Mouse (Mus musculus) brown adipose tissue, adult 24 weeks (tissue): Measurements from ENCODE around the gene Gadd45b. TPM values are rescaled to one million over a fixed set of nuclear protein-coding genes. Genes with fewer than 3 reads are reported as not detected.

Experiments
- H3K27ac ChIP-seq: fragments of 200-500 bp; replicated peaks from 2 replicates; pipeline ENCODE4 v1.5.1; 2012; ENCODE audit warnings: low read depth, mild to moderate bottlenecking, low read length
- H3K4me1 ChIP-seq: fragments of 200-500 bp; 2 replicates; pipeline ENCODE4 v1.6.1; 2012; ENCODE audit warnings: low read length, mixed read lengths; ENCODE audit not compliant: control insufficient read depth, insufficient read depth, insufficient read length
- H3K4me3 ChIP-seq: fragments of 200-500 bp; 2 replicates; pipeline ENCODE4 v1.5.1; 2012; ENCODE audit warnings: low read depth, mild to moderate bottlenecking, low read length, moderate library complexity; ENCODE audit not compliant: insufficient read depth
- polyA plus RNA-seq: library from polyadenylated mRNA; stranded (reverse); fragments of >200 nt; gene quantifications from 2 replicates; pipeline ENCODE4 v1.2.4, GENCODE M21; 2012; ENCODE audit not compliant: missing spikeins, insufficient read depth, insufficient read length

The Gadd45b gene
- polyA plus RNA-seq, 1 experiment, result 7.2 TPM

- H3K27ac ChIP-seq, result peak overlapping the region; percentile 22
- no peak overlapping the region for H3K4me3 ChIP-seq
- H3K4me1 ChIP-seq, result peaks cover 10% of the 10 kb centered on the region
Observed at GRCm38 (mm10) chr10:80901409-80902272, 28.2 kb upstream of the Gadd45b start.

GRCm38 (mm10) chr10:80902273-80902940 is 27.5 kb upstream of the Gadd45b start:
- no peak overlapping the region for H3K4me3 ChIP-seq
- H3K27ac ChIP-seq, result no peak overlapping the region
- H3K4me1 ChIP-seq, result peaks cover 10% of the 10 kb centered on the region

- Histone ChIP-seq H3K4me3 (no peak overlapping the region), H3K27ac (no peak overlapping the region), H3K4me1 (peaks cover 10% of the 10 kb centered on the region)
Observed at GRCm38 (mm10) chr10:80903282-80903681, 26.6 kb upstream of the Gadd45b start.

DNA sequence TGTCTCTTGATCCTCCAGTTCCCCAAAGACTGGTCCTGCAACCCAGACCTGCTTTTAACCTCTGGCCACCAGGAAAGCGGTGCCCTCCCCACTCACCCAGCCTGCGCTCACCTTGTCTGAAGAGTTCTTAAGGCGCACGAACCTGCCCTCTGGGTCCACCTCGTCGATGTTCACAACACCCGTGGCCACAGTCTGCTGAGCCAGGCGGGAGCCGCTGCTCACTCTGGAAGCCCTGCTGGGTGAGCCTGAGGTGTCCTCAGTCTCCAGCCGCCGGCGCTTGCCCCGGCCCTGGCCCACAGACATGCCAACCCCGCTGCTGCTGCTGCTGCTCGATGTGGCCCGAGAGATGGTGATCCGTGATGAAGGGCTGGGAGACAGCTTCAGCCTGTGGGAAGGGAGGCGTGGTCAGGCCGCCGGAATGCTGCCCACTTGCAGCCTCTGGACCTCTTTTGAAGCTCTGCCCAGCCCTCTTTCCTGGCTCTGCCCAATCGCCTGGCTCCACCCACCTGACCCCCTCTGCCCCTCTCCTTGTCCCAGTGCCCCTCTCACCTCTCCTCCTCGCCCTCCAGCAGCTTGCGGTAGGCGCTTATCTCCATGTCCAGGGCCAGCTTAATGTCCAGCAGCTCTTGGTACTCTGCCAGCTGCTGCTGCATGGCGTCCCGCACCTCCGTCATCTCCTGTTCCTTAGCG is 25.7 kb upstream of the Gadd45b start:
- H3K4me1 ChIP-seq, result peaks cover 8% of the 10 kb centered on the region
- H3K27ac ChIP-seq, result no peak overlapping the region
- H3K4me3 ChIP-seq, result no peak overlapping the region

DNA sequence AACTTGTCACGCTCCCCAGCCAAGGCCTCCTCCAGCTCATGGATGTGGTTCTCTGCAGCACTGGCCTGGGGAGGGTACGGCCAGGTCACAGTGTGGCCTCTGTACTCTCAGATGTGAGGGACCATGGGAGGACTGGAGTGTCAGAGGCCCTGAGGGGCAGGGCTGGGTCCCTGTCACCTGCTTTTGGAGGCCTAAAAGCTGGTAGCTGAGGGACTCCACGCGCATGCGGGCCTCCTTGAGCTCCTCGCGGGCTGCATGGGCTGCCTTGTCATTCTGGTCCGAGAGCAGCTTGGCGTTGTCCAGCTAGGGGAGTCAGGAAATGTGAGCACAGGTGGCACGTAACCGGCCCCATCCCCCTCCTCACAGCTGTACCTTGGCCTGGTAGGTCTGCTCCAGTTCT is 25.2 kb upstream of the Gadd45b start:
- H3K4me3 ChIP-seq, result no peak overlapping the region
- peaks cover 6% of the 10 kb centered on the region for H3K4me1 ChIP-seq
- no peak overlapping the region for H3K27ac ChIP-seq

DNA sequence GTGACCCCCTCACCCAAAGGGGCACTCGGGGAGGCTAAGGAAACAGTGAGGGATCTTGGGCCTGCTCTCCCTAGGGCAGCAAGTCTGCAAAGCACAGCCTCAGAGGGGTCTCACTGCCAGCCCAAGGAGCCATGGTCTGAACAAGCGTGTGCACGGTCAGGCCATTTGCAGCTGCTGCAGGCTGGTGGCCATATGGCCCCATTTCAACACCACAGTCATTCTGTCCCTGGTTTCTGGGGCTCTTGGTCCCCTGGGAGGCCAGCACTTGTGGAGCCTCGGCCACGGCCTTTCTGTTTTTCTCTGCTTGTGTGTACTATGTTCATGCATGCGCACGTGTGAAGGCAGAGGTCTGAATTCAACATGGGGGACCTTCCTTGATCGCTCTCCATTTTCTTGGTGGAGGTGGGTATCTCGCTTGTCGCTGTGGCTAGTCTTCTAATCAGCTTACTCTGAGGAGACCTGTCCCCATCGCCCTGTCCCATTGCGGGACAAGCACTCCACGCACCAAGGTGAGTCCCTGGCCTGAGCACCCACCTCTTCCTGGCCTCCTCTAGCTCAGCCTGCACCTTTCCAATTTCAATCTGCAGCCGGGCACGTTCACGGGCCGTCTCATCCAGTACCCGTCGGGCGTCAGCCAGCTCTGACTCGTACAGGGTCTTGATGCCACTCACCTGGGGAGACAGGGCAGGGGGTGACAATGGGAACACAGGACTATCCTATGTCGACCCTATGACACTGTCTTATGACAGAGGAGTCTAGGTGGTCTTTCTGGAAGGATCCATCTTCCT is 20.3 kb upstream of the Gadd45b start:
- Histone ChIP-seq H3K4me1 (peaks cover 5% of the 10 kb centered on the region), H3K4me3 (no peak overlapping the region), H3K27ac (no peak overlapping the region)

GRCm38 (mm10) chr10:80911354-80911753 is 18.5 kb upstream of the Gadd45b start:
- H3K4me1 ChIP-seq, result peaks cover 5% of the 10 kb centered on the region
- no peak overlapping the region for H3K4me3 ChIP-seq
- H3K27ac ChIP-seq, result no peak overlapping the region

- no peak overlapping the region for H3K27ac ChIP-seq
- no peak overlapping the region for H3K4me3 ChIP-seq
- H3K4me1 ChIP-seq, result peaks cover 5% of the 10 kb centered on the region
Observed at GRCm38 (mm10) chr10:80911891-80912290, 18.0 kb upstream of the Gadd45b start.

GRCm38 (mm10) chr10:80913364-80914011 is 16.4 kb upstream of the Gadd45b start:
- Histone ChIP-seq H3K4me3 (no peak overlapping the region), H3K4me1 (peaks cover 8% of the 10 kb centered on the region), H3K27ac (no peak overlapping the region)

DNA sequence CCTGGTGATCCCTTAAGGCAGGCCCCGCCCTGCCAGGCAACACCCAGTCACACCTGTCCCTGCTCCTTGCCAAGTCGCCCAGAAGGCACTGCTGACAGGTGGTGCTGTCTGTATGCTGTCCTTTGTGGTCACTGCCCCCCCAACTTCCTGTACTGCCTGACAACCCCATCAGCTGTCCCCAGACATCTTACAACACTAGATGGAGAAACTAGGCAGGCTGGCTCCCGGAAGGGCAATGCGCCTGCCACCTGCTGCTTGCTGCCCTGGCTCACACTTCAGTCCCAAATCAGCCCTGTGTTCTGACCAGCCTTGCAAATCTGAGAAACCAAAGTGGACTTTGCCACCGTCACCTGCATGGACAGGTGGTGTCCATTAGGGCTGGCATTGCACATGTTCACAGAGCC is 15.6 kb upstream of the Gadd45b start:
- Histone ChIP-seq H3K4me1 (peaks cover 8% of the 10 kb centered on the region), H3K4me3 (no peak overlapping the region), H3K27ac (no peak overlapping the region)

DNA sequence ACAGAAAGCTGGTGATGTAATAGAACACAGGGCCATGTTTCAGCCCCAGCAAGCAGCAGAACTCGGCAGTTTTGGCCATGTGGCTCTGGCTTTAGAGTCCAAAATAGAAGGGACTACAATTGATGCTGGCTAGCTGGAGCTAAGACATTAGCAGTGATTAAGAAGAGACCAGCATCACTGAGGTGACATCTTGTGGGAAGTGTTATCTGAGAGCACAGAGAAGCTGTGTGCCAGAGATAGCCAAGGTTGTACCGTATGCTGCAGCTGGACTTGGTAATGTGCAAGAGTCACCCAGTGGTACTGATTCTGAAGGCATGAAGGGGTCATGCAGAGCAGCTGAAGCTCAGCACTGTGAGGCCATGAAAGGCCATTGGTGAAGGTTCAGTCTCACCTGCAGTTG is 14.6 kb upstream of the Gadd45b start:
- H3K4me1 ChIP-seq, result peaks cover 5% of the 10 kb centered on the region
- H3K27ac ChIP-seq, result no peak overlapping the region
- H3K4me3 ChIP-seq, result no peak overlapping the region

GRCm38 (mm10) chr10:80915736-80916135 is 14.1 kb upstream of the Gadd45b start:
- Histone ChIP-seq H3K27ac (no peak overlapping the region), H3K4me1 (peaks cover 4% of the 10 kb centered on the region), H3K4me3 (no peak overlapping the region)

GRCm38 (mm10) chr10:80917336-80917778 is 12.5 kb upstream of the Gadd45b start:
- H3K27ac ChIP-seq, result no peak overlapping the region
- H3K4me3 ChIP-seq, result peak overlapping the region; percentile 83
- H3K4me1 ChIP-seq, result peaks cover 2% of the 10 kb centered on the region; the same call in 1 of the 2 replicates

DNA sequence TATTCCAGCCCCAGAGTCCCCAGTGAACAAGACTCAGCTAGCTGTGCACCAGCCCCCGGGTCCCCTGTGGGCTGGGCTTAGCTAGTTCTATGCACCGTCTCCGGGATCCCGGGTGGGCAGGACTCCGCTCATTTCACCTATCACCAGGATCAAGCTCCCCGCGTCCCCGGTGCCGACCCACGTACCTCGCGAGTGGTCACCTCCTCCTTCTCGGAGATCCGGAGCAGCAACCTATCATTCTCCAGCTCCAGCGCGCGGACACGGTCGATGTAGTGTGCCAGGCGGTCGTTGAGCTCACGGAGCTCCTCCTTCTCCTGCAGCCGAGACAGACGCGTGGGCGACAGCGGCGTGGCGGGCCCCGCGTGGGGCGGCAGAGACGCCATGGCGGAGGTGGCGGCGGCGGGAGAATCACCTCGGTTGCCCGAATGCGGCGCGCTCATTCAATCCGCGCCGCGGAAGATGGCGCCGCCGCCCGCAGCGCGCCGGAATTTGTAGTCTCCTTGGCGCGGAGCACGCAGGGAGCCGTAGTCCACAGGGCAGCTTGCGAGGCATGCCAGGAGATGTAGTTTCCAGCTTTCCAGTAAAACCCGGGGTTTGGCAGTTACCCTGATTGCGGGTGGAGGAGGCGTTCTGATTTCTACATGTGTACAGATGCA is 12.0 kb upstream of the Gadd45b start, which contains the start of gene Lmnb2:
TSS of gene Lmnb2 (minus strand) at position 467 of the 656 bp plus-strand sequence.
- H3K4me1 ChIP-seq, result peaks cover 2% of the 10 kb centered on the region; the same call in 1 of the 2 replicates
- no peak within 1 kb of the TSS for H3K27ac ChIP-seq
- H3K4me3 ChIP-seq, result peak within 1 kb of the TSS; percentile 83
